Mouse (Mus musculus) ES-E14 (cell line): ENCODE measurements around the gene Zfp692.
"Not testable (repeated sequence)": the region's sequence is repeated elsewhere in the genome, so short reads cannot be mapped to it uniquely, and the experiment has no call there.

ENCODE experiments used
- HCFC1 ChIP-seq: IDR thresholded peaks from 2 replicates; pipeline ENCODE4 v1.6.1; 2012; ENCODE audit warnings: low read length, inconsistent platforms, borderline replicate concordance; ENCODE audit not compliant: insufficient read depth
- MAFK ChIP-seq: IDR thresholded peaks from 2 replicates; pipeline ENCODE4 v1.6.1; 2014; ENCODE audit warnings: mild to moderate bottlenecking, low read depth, low read length, inconsistent platforms; ENCODE audit not compliant: insufficient read depth
- ZC3H11A ChIP-seq: IDR thresholded peaks from 2 replicates; pipeline ENCODE4 v1.6.1; 2012; ENCODE audit warnings: low read depth, mild to moderate bottlenecking, inconsistent platforms, low read length, borderline replicate concordance
- ZNF384 ChIP-seq: IDR thresholded peaks from 2 replicates; pipeline ENCODE4 v1.6.1; 2012; ENCODE audit warnings: low read depth, low read length, inconsistent platforms

- TF ChIP-seq ZNF384, HCFC1, MAFK, ZC3H11A: not testable (repeated sequence)
These were observed 1.6 kb upstream of the Zfp692 start for GRCm38 (mm10) chr11:58305299-58305698.
